ENCODE assay signal across 37 mouse cellular contexts in the genomic region with DNA sequence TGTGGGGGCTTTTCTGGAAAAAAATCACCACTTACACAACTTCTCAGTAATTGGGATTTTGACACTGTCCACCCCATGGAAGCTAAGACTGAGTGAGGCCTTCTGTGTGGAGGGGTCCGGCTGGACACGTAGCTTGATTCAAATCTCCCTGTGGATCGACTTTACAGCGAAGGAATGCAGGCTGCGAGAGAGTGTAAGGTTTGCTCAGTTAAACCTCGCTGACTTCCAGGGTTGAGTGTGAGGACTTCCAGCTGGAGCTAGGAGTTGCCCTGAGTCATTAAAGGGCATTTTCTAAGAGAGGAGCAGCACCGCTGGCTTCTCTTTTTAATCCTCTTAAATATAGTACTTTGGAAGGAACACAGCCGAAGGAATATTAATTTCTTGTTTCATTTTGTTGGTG. TPM values are rescaled to one million over a fixed set of nuclear protein-coding genes. Genes with fewer than 3 reads are reported as not detected.
DNase-seq lines count a peak whose midpoint lies in the region; ATAC-seq and TF ChIP-seq lines count a peak whose summit lies in the region.
"Had no signal": no experiment of that assay in that cellular context is flagged by ENCODE, and none has a peak within 500 bp of the region (broad histone marks: within the 10 kb centered on the region; RNA-seq: fewer than 3 reads in every experiment).

No protein-coding gene starts in this region.

- H3K4me3 ChIP-seq in heart, embryonic 10.5 days, result no peak overlapping the region
- H3K4me3 ChIP-seq in lung, embryonic 14.5 days (ENCODE audit: low read depth, low read length), result no peak overlapping the region
- no peak overlapping the region for H3K4me3 ChIP-seq in lung, adult 2 months (replicated peaks; ENCODE audit: extremely low read depth, low read depth, low read length)
- H3K4me3 ChIP-seq in lung, embryonic 16.5 days (ENCODE audit: low read length), result no peak overlapping the region
- H3K4me3 ChIP-seq: embryonic facial prominence, embryonic 15.5 days; intestine, embryonic 15.5 days; layer of hippocampus, adult 2 months; limb, embryonic 12.5 days; myocyte; neural tube, embryonic 13.5 days had no signal

- no peak overlapping the region for H3K9ac ChIP-seq in lung, embryonic 14.5 days
- no peak overlapping the region for H3K9ac ChIP-seq in lung, embryonic 16.5 days (ENCODE audit: low read length)
- H3K9ac ChIP-seq: embryonic facial prominence, embryonic 15.5 days; intestine, embryonic 15.5 days; limb, embryonic 12.5 days; liver, postnatal 0 days; neural tube, embryonic 13.5 days had no signal

- 0 out of 2 replicates have a peak, but pooled peaks have one; percentile 26 for ATAC-seq in lung, embryonic 14.5 days (ENCODE audit: insufficient read depth)
- peak; percentile 37 for ATAC-seq in lung, embryonic 16.5 days (ENCODE audit: low read depth)
- ATAC-seq: forebrain, embryonic 14.5 days; hindbrain, embryonic 16.5 days; intestine, embryonic 15.5 days; liver, postnatal 0 days; midbrain, embryonic 16.5 days had no signal

- no peaks in the 10 kb centered on the region for H3K36me3 ChIP-seq in heart, embryonic 10.5 days
- H3K36me3 ChIP-seq in lung, embryonic 14.5 days (ENCODE audit: insufficient read depth), result no peaks in the 10 kb centered on the region
- no peaks in the 10 kb centered on the region for H3K36me3 ChIP-seq in lung, embryonic 16.5 days (ENCODE audit: control insufficient read depth, insufficient read depth, low read length)
- H3K36me3 ChIP-seq: embryonic facial prominence, embryonic 15.5 days; intestine, embryonic 15.5 days; limb, embryonic 12.5 days; neural tube, embryonic 13.5 days had no signal

- WGBS in heart, embryonic 10.5 days, result 62% methylated on average over 8 of the region's 8 CpGs
- WGBS in lung, embryonic 14.5 days, result 23% methylated on average over 8 of the region's 8 CpGs
- 56% methylated on average over 8 of the region's 8 CpGs for WGBS in lung, adult 2 months
- 26% methylated on average over 8 of the region's 8 CpGs for whole genome bisulfite sequencing in lung, embryonic 16.5 days

- no peaks in the 10 kb centered on the region for H3K4me1 ChIP-seq in heart, embryonic 10.5 days
- peaks cover 3% of the 10 kb centered on the region; the same call in 1 of the 2 replicates for H3K4me1 ChIP-seq in lung, embryonic 14.5 days (ENCODE audit: insufficient read depth)
- no peaks in the 10 kb centered on the region; the same call in 1 of the 2 replicates for H3K4me1 ChIP-seq in lung, adult 2 months (ENCODE audit: control insufficient read depth, insufficient read depth, low read length)
- no peaks in the 10 kb centered on the region; the same call in 1 of the 2 replicates for H3K4me1 ChIP-seq in lung, embryonic 16.5 days (replicated peaks; ENCODE audit: control insufficient read depth, insufficient read depth, low read length)
- H3K4me1 ChIP-seq: embryonic facial prominence, embryonic 15.5 days; intestine, embryonic 15.5 days; limb, embryonic 12.5 days; neural tube, embryonic 13.5 days had no signal

- no peak overlapping the region for H3K4me2 ChIP-seq in lung, embryonic 14.5 days
- no peak overlapping the region for H3K4me2 ChIP-seq in lung, embryonic 16.5 days (ENCODE audit: low read depth, low read length)
- H3K4me2 ChIP-seq: embryonic facial prominence, embryonic 15.5 days; heart, embryonic 11.5 days; intestine, embryonic 15.5 days; limb, embryonic 12.5 days; liver, embryonic 11.5 days; neural tube, embryonic 13.5 days had no signal

- H3K27me3 ChIP-seq in heart, embryonic 10.5 days (ENCODE audit: insufficient read depth, poor library complexity, severe bottlenecking), result no peaks in the 10 kb centered on the region; the same call in 1 of the 2 replicates
- H3K27me3 ChIP-seq in lung, embryonic 14.5 days (ENCODE audit: insufficient read depth, low read length), result no peaks in the 10 kb centered on the region
- no peaks in the 10 kb centered on the region for H3K27me3 ChIP-seq in lung, embryonic 16.5 days (ENCODE audit: control insufficient read depth, insufficient read depth, low read depth, low read length)
- H3K27me3 ChIP-seq: embryonic facial prominence, embryonic 15.5 days; intestine, embryonic 15.5 days; limb, embryonic 12.5 days; neural tube, embryonic 13.5 days had no signal

- H3K9me3 ChIP-seq in heart, embryonic 10.5 days, result no peaks in the 10 kb centered on the region
- H3K9me3 ChIP-seq in lung, embryonic 14.5 days (ENCODE audit: low read depth, low read length), result no peaks in the 10 kb centered on the region
- no peaks in the 10 kb centered on the region for H3K9me3 ChIP-seq in lung, embryonic 16.5 days (ENCODE audit: control insufficient read depth, low read length)
- H3K9me3 ChIP-seq: embryonic facial prominence, embryonic 15.5 days; intestine, embryonic 15.5 days; limb, embryonic 12.5 days; neural tube, embryonic 13.5 days had no signal

- TF ChIP-seq POLR2A in lung, adult 2 months (IDR thresholded peaks at IDR 0.05; ENCODE audit: borderline replicate concordance, extremely low read depth, low read depth, low read length), result no peak

- H3K27ac ChIP-seq in heart, embryonic 10.5 days, result no peak overlapping the region
- H3K27ac ChIP-seq in lung, embryonic 14.5 days (ENCODE audit: low read depth), result no peak overlapping the region
- no peak overlapping the region for H3K27ac ChIP-seq in lung, embryonic 16.5 days (ENCODE audit: low read length)
- H3K27ac ChIP-seq: embryonic facial prominence, embryonic 15.5 days; intestine, embryonic 15.5 days; layer of hippocampus, adult 2 months; limb, embryonic 12.5 days; neural tube, embryonic 13.5 days had no signal

- DNase-seq in heart, adult 11 months, result peak; percentile 48
- no peak for DNase-seq in heart, embryonic 10.5 days (ENCODE audit: low spot score)
- DNase-seq in lung, embryonic 14.5 days, result peak; percentile 80
- no peak for DNase-seq in lung, adult 2 months
- peak; percentile 19 to 36 for DNase-seq in lung, postnatal 4 days
- no peak for DNase-seq in adrenal gland, adult 18-20 months (ENCODE audit: low spot score in 2 of 2)
- DNase-seq in gastrocnemius, adult 18-20 months (ENCODE audit: low spot score), result no peak
- DNase-seq: adrenal gland, postnatal 25 days; cerebellum, adult 8-10 months; cerebellum, postnatal 36 days; liver, postnatal 0 days; retina, postnatal 1 day; right cerebral cortex, postnatal 25 days; spleen, adult 18-20 months; thymus, adult 2 months had no signal

- TF ChIP-seq CTCF in lung, embryonic 14.5 days (IDR thresholded peaks at IDR 0.05; ENCODE audit: low read depth), result no peak
- no peak for TF ChIP-seq CTCF in lung, adult 2 months (IDR thresholded peaks at IDR 0.05; ENCODE audit: insufficient read depth, low read length)

RNA-seq across cellular contexts. Expression of a gene that starts 24.2 kb away (rescaled TPM):
- polyA plus RNA-seq in heart, embryonic 10.5 days (2016; fragmentation: Nextera tagmentation; extraction: Ambion mirVana), result not detected in 2 replicates
- not detected in 2 replicates for polyA plus RNA-seq in lung, embryonic 14.5 days (2014; fragmentation: Nextera tagmentation; extraction: Ambion mirVana)
- polyA plus RNA-seq in lung, adult 2 months (2012; rRNA removed), result not detected in 2 replicates
- polyA plus RNA-seq in lung, embryonic 16.5 days (2015; fragmentation: Nextera tagmentation; extraction: Ambion mirVana), result not detected in 2 replicates
- total RNA-seq in adrenal gland, adult 18-20 months (2021), result not detected
- total RNA-seq in gastrocnemius, adult 18-20 months (2021), result not detected
- total RNA-seq: adrenal gland, postnatal 25 days; gastrocnemius, adult 8-10 months; hematopoietic stem cell, adult 5-6 weeks; layer of hippocampus, adult 2 months; layer of hippocampus, postnatal 25 days; left cerebral cortex, postnatal 14 days; megakaryocyte-erythroid progenitor cell, adult 5-6 weeks had no signal
- polyA plus RNA-seq: brain, embryonic 14.5 days; embryonic facial prominence, embryonic 15.5 days; forebrain, embryonic 14.5 days; frontal cortex, adult 2 months; gonadal fat pad, adult 2 months; heart, embryonic 11.5 days; heart, postnatal 0 days; hindbrain, embryonic 16.5 days; intestine, embryonic 15.5 days; limb, embryonic 12.5 days; liver, embryonic 11.5 days; liver, postnatal 0 days; midbrain, embryonic 16.5 days; myocyte; neural tube, embryonic 13.5 days; thymus, adult 2 months; urinary bladder, adult 2 months had no signal

RNA-seq across cellular contexts. Expression of a gene that starts 57.5 kb away (rescaled TPM):
- polyA plus RNA-seq in heart, embryonic 10.5 days (2016; fragmentation: Nextera tagmentation; extraction: Ambion mirVana), result 0.14 and 0.19 TPM in 2 replicates
- polyA plus RNA-seq in lung, embryonic 14.5 days (2014; fragmentation: Nextera tagmentation; extraction: Ambion mirVana), result 0.08 and 0.14 TPM in 2 replicates
- 0.56 and 0.57 TPM in 2 replicates for polyA plus RNA-seq in lung, adult 2 months (2012; rRNA removed)
- 0.46 and 0.65 TPM in 2 replicates for polyA plus RNA-seq in lung, embryonic 16.5 days (2015; fragmentation: Nextera tagmentation; extraction: Ambion mirVana)
- under 1 TPM; 0.33 to 0.48 TPM for total RNA-seq in adrenal gland, adult 18-20 months (2021)
- total RNA-seq in gastrocnemius, adult 18-20 months (2021), result not detected
- total RNA-seq: hematopoietic stem cell, adult 5-6 weeks; layer of hippocampus, adult 2 months; layer of hippocampus, postnatal 25 days; megakaryocyte-erythroid progenitor cell, adult 5-6 weeks had no signal
- polyA plus RNA-seq: forebrain, embryonic 14.5 days; hindbrain, embryonic 16.5 days; limb, embryonic 12.5 days; liver, postnatal 0 days; midbrain, embryonic 16.5 days; neural tube, embryonic 13.5 days had no signal

Comparison
In these comparisons a context has a peak if more than half of its experiments do, and no peak if none do; other contexts are left out.
1. DNase-seq: peak in heart, adult 11 months (single experiment), lung, embryonic 14.5 days (single experiment) and lung, postnatal 4 days (2 of 2); none in heart, embryonic 10.5 days (single experiment), lung, adult 2 months (single experiment), adrenal gland, adult 18-20 months (0 of 2) and gastrocnemius, adult 18-20 months (single experiment).